Mouse (Mus musculus) megakaryocyte, embryonic 14.5 days (primary cell): ENCODE measurements around the gene Ddt. TPM values are rescaled to one million over a fixed set of nuclear protein-coding genes. Genes with fewer than 3 reads are reported as not detected.

ENCODE experiments used
- H3K27me3 ChIP-seq: replicated peaks from 2 replicates; pipeline ENCODE3; 2012; ENCODE audit warnings: inconsistent platforms
- H3K36me3 ChIP-seq: replicated peaks from 2 replicates; pipeline ENCODE3; 2012; ENCODE audit warnings: low read length, inconsistent platforms, mixed read lengths
- H3K4me1 ChIP-seq: 2 replicates; pipeline ENCODE4 v1.6.1; 2012; ENCODE audit warnings: inconsistent platforms
- H3K4me3 ChIP-seq: replicated peaks from 2 replicates; pipeline ENCODE3; 2012; ENCODE audit warnings: moderate library complexity, mild to moderate bottlenecking, inconsistent platforms
- H3K9me3 ChIP-seq: 2 replicates; pipeline ENCODE4 v1.6.1; 2012; ENCODE audit warnings: inconsistent platforms
- FLI1 ChIP-seq: IDR thresholded peaks from 2 replicates; pipeline ENCODE4 v1.6.1; 2012; ENCODE audit warnings: low read length, inconsistent platforms, mixed read lengths
- GATA1 ChIP-seq: IDR thresholded peaks from 3 replicates; pipeline ENCODE4 v1.6.1; 2012; ENCODE audit warnings: mixed read lengths, low read length, inconsistent platforms, borderline replicate concordance
- polyA plus RNA-seq: library from polyadenylated mRNA; stranded (reverse); fragments of >175 nt; gene quantifications from 2 replicates; pipeline ENCODE4 v1.2.3, GENCODE M21; 2012; ENCODE audit warnings: low replicate concordance; ENCODE audit not compliant: insufficient read depth

The Ddt gene
- polyA plus RNA-seq, 1 experiment, result 91.0 TPM

- H3K9me3 ChIP-seq, result no peaks in the 10 kb centered on the region
- TF ChIP-seq FLI1 (no peak), GATA1 (no peak)
- H3K4me3 ChIP-seq, result no peak overlapping the region
- H3K36me3 ChIP-seq, result no peaks in the 10 kb centered on the region
- H3K27me3 ChIP-seq, result peaks cover 31% of the 10 kb centered on the region
- H3K4me1 ChIP-seq, result peaks cover 25% of the 10 kb centered on the region
Observed at GRCm38 (mm10) chr10:75790773-75791172, 17.6 kb upstream of the Ddt start.

- H3K4me3 ChIP-seq, result no peak overlapping the region
- TF ChIP-seq FLI1, result no peak
- no peak for TF ChIP-seq GATA1
- no peaks in the 10 kb centered on the region for H3K36me3 ChIP-seq
- H3K27me3 ChIP-seq, result peaks cover 31% of the 10 kb centered on the region
- H3K9me3 ChIP-seq, result no peaks in the 10 kb centered on the region
- peaks cover 20% of the 10 kb centered on the region for H3K4me1 ChIP-seq
Observed at GRCm38 (mm10) chr10:75789841-75790240, 16.6 kb upstream of the Ddt start.

GRCm38 (mm10) chr10:75789081-75789735 lies 16.0 kb upstream of the Ddt start:
- Histone ChIP-seq H3K36me3 (no peaks in the 10 kb centered on the region), H3K4me3 (no peak overlapping the region), H3K27me3 (peaks cover 29% of the 10 kb centered on the region), H3K4me1 (peaks cover 18% of the 10 kb centered on the region), H3K9me3 (no peaks in the 10 kb centered on the region)
- no peak for TF ChIP-seq GATA1

GRCm38 (mm10) chr10:75788277-75788676 lies 15.1 kb upstream of the Ddt start:
- Histone ChIP-seq H3K4me3 (no peak overlapping the region), H3K9me3 (no peaks in the 10 kb centered on the region), H3K27me3 (peaks cover 31% of the 10 kb centered on the region), H3K4me1 (peaks cover 18% of the 10 kb centered on the region), H3K36me3 (no peaks in the 10 kb centered on the region)
- TF ChIP-seq GATA1, result no peak

GRCm38 (mm10) chr10:75785442-75785841 lies 12.2 kb upstream of the Ddt start:
- peaks cover 13% of the 10 kb centered on the region for H3K4me1 ChIP-seq
- H3K36me3 ChIP-seq, result no peaks in the 10 kb centered on the region
- no peak overlapping the region for H3K4me3 ChIP-seq
- no peaks in the 10 kb centered on the region for H3K9me3 ChIP-seq
- TF ChIP-seq FLI1, result no peak
- TF ChIP-seq GATA1, result no peak
- H3K27me3 ChIP-seq, result peaks cover 32% of the 10 kb centered on the region

GRCm38 (mm10) chr10:75780769-75781578 lies 7.8 kb upstream of the Ddt start, which contains the start of the genes Gm20441 and Gstt3:
Gm20441 (minus strand) TSS chr10:75780954.
Gstt3 (minus strand) TSS chr10:75781414.
- peak within 1 kb of the TSS; percentile 95 for H3K4me3 ChIP-seq
- H3K9me3 ChIP-seq, result no peaks in the 10 kb centered on the region
- H3K27me3 ChIP-seq, result peaks cover 48% of the 10 kb centered on the region
- H3K36me3 ChIP-seq, result no peaks in the 10 kb centered on the region
- TF ChIP-seq GATA1 (no peak), FLI1 (no peak)
- peaks cover 21% of the 10 kb centered on the region for H3K4me1 ChIP-seq

- Histone ChIP-seq H3K36me3 (no peaks in the 10 kb centered on the region), H3K27me3 (peaks cover 48% of the 10 kb centered on the region), H3K9me3 (no peaks in the 10 kb centered on the region), H3K4me1 (peaks cover 21% of the 10 kb centered on the region), H3K4me3 (peak overlapping the region; percentile 50)
- TF ChIP-seq FLI1 (no peak), GATA1 (no peak)
Observed at GRCm38 (mm10) chr10:75779206-75780174, 6.3 kb upstream of the Ddt start.

GRCm38 (mm10) chr10:75777885-75778284 lies 4.7 kb upstream of the Ddt start:
- Histone ChIP-seq H3K27me3 (peaks cover 37% of the 10 kb centered on the region), H3K4me1 (peaks cover 28% of the 10 kb centered on the region), H3K36me3 (no peaks in the 10 kb centered on the region), H3K4me3 (no peak overlapping the region), H3K9me3 (no peaks in the 10 kb centered on the region)
- no peak for TF ChIP-seq FLI1
- no peak for TF ChIP-seq GATA1

- no peaks in the 10 kb centered on the region for H3K36me3 ChIP-seq
Observed at GRCm38 (mm10) chr10:75776562-75776961, 3.3 kb upstream of the Ddt start.

More at GRCm38 (mm10) chr10:75776562-75776961, 3.3 kb upstream of the Ddt start:
- H3K9me3 ChIP-seq, result no peaks in the 10 kb centered on the region
- TF ChIP-seq FLI1, result no peak
- no peak for TF ChIP-seq GATA1
- H3K27me3 ChIP-seq, result peaks cover 35% of the 10 kb centered on the region
- H3K4me1 ChIP-seq, result peaks cover 36% of the 10 kb centered on the region
- H3K4me3 ChIP-seq, result no peak overlapping the region
